Mouse (Mus musculus) G1E (cell line): Measurements from ENCODE around the gene Gm4869.
"Not testable (repeated sequence)": the region's sequence is repeated elsewhere in the genome, so short reads cannot be mapped to it uniquely, and the experiment has no call there.

Experiments used
- CTCF ChIP-seq: IDR thresholded peaks from 2 replicates; pipeline ENCODE4 v1.5.1; 2012; ENCODE audit warnings: low read depth, low read length, inconsistent platforms, mixed read lengths
- GATA1 ChIP-seq: IDR thresholded peaks from 2 replicates; pipeline ENCODE4 v1.6.1; 2012; ENCODE audit warnings: borderline replicate concordance, low read length, inconsistent platforms, mixed read lengths
- GATA2 ChIP-seq: IDR thresholded peaks from 2 replicates; pipeline ENCODE4 v1.6.1; 2012; ENCODE audit warnings: low read depth, low read length, inconsistent platforms, borderline replicate concordance
- POLR2AphosphoS5 ChIP-seq: IDR thresholded peaks from 2 replicates; pipeline ENCODE4 v1.6.1; 2012; ENCODE audit warnings: low read depth, low read length, inconsistent platforms; ENCODE audit not compliant: insufficient replicate concordance

- TF ChIP-seq CTCF, GATA1, POLR2AphosphoS5, GATA2: not testable (repeated sequence)
These were observed 6.3 kb upstream of the Gm4869 start for GRCm38 (mm10) chr5:140439117-140439516.
